Mouse (Mus musculus): ENCODE results near the gene Megf9. TPM values are rescaled to one million over a fixed set of nuclear protein-coding genes. Genes with fewer than 3 reads are reported as not detected.

Gene Megf9
- polyA plus RNA-seq, 1 experiment from 2014 or later = 35.5 TPM

GRCm38 (mm10) chr4:70465921-70466689, 68.7 kb downstream of the Megf9 start:
- no peak overlapping the region for H3K4me3 ChIP-seq
- H3K36me3 ChIP-seq = peaks cover 6% of the 10 kb centered on the region; the same call in 1 of the 2 replicates
- ATAC-seq (ENCODE audit: low FRiP score) = no peak
- H3K9ac ChIP-seq = no peak overlapping the region
- no peaks in the 10 kb centered on the region for H3K4me1 ChIP-seq
- 88% methylated on average over 1 of the region's 1 CpGs for WGBS
- no peak overlapping the region for H3K27ac ChIP-seq
- no peaks in the 10 kb centered on the region for H3K9me3 ChIP-seq (replicated peaks)
- H3K27me3 ChIP-seq = no peaks in the 10 kb centered on the region
- H3K4me2 ChIP-seq (replicated peaks) = no peak overlapping the region

GRCm38 (mm10) chr4:70463302-70463701, 71.5 kb downstream of the Megf9 start:
- no peak overlapping the region for H3K27ac ChIP-seq
- H3K4me3 ChIP-seq = no peak overlapping the region
- no peak for ATAC-seq (ENCODE audit: low FRiP score)
- H3K27me3 ChIP-seq = no peaks in the 10 kb centered on the region
- no peak overlapping the region for H3K9ac ChIP-seq
- WGBS = 81% methylated on average over 2 of the region's 2 CpGs
- no peaks in the 10 kb centered on the region for H3K4me1 ChIP-seq
- H3K36me3 ChIP-seq = peaks cover 6% of the 10 kb centered on the region; the same call in 1 of the 2 replicates
- H3K9me3 ChIP-seq (replicated peaks) = no peaks in the 10 kb centered on the region
- no peak overlapping the region for H3K4me2 ChIP-seq (replicated peaks)

GRCm38 (mm10) chr4:70461416-70461815, 73.4 kb downstream of the Megf9 start:
- no peak overlapping the region for H3K4me2 ChIP-seq (replicated peaks)
- H3K4me3 ChIP-seq = no peak overlapping the region
- H3K9ac ChIP-seq = no peak overlapping the region
- no peaks in the 10 kb centered on the region for H3K36me3 ChIP-seq
- H3K27me3 ChIP-seq = no peaks in the 10 kb centered on the region
- ATAC-seq (ENCODE audit: low FRiP score) = no peak
- no peaks in the 10 kb centered on the region for H3K4me1 ChIP-seq
- no peaks in the 10 kb centered on the region for H3K9me3 ChIP-seq (replicated peaks)
- H3K27ac ChIP-seq = no peak overlapping the region

GRCm38 (mm10) chr4:70452161-70452560, 82.6 kb downstream of the Megf9 start:
- H3K9ac ChIP-seq = no peak overlapping the region
- peaks cover 8% of the 10 kb centered on the region for H3K36me3 ChIP-seq
- H3K27me3 ChIP-seq = no peaks in the 10 kb centered on the region
- H3K27ac ChIP-seq = no peak overlapping the region
- no peak for ATAC-seq (ENCODE audit: low FRiP score)
- no peaks in the 10 kb centered on the region for H3K9me3 ChIP-seq (replicated peaks)
- WGBS = 83% methylated on average over 3 of the region's 3 CpGs
- no peak overlapping the region for H3K4me3 ChIP-seq
- no peak overlapping the region for H3K4me2 ChIP-seq (replicated peaks)
- no peaks in the 10 kb centered on the region for H3K4me1 ChIP-seq

- H3K4me1 ChIP-seq = no peaks in the 10 kb centered on the region
- 0% methylated on average over 2 of the region's 2 CpGs for WGBS
- no peak overlapping the region for H3K9ac ChIP-seq
- no peak overlapping the region for H3K4me3 ChIP-seq
- no peak overlapping the region for H3K4me2 ChIP-seq (replicated peaks)
- H3K36me3 ChIP-seq = peaks cover 8% of the 10 kb centered on the region
- H3K27ac ChIP-seq = no peak overlapping the region
- H3K9me3 ChIP-seq (replicated peaks) = no peaks in the 10 kb centered on the region
- H3K27me3 ChIP-seq = no peaks in the 10 kb centered on the region
- no peak for ATAC-seq (ENCODE audit: low FRiP score)
Measured at GRCm38 (mm10) chr4:70451750-70452149, 83.0 kb downstream of the Megf9 start.

- H3K27ac ChIP-seq = no peak overlapping the region
- H3K36me3 ChIP-seq = peaks cover under 1% of the 10 kb centered on the region; the same call in 1 of the 2 replicates
- no peaks in the 10 kb centered on the region for H3K4me1 ChIP-seq
- H3K9ac ChIP-seq = no peak overlapping the region
- ATAC-seq (ENCODE audit: low FRiP score) = no peak
- no peak overlapping the region for H3K4me2 ChIP-seq (replicated peaks)
- no peaks in the 10 kb centered on the region for H3K9me3 ChIP-seq (replicated peaks)
- WGBS = 89% methylated on average over 1 of the region's 1 CpGs
- H3K4me3 ChIP-seq = no peak overlapping the region
- no peaks in the 10 kb centered on the region for H3K27me3 ChIP-seq
Measured at GRCm38 (mm10) chr4:70449668-70450067, 85.1 kb downstream of the Megf9 start.

- H3K27me3 ChIP-seq = no peaks in the 10 kb centered on the region
- no peak overlapping the region for H3K27ac ChIP-seq
- no peak overlapping the region for H3K4me3 ChIP-seq
- H3K9me3 ChIP-seq (replicated peaks) = no peaks in the 10 kb centered on the region
- no peaks in the 10 kb centered on the region for H3K36me3 ChIP-seq
- no peak overlapping the region for H3K4me2 ChIP-seq (replicated peaks)
- WGBS = 82% methylated on average over 3 of the region's 3 CpGs
- ATAC-seq (ENCODE audit: low FRiP score) = no peak
- no peak overlapping the region for H3K9ac ChIP-seq
- H3K4me1 ChIP-seq = no peaks in the 10 kb centered on the region
Measured at GRCm38 (mm10) chr4:70446774-70447173, 88.0 kb downstream of the Megf9 start.

- Histone ChIP-seq H3K4me1 (no peaks in the 10 kb centered on the region), H3K9ac (no peak overlapping the region), H3K4me3 (no peak overlapping the region), H3K36me3 (no peaks in the 10 kb centered on the region), H3K4me2 (replicated peaks) (no peak overlapping the region), H3K27me3 (no peaks in the 10 kb centered on the region), H3K9me3 (replicated peaks) (no peaks in the 10 kb centered on the region), H3K27ac (no peak overlapping the region)
- 65% methylated on average over 2 of the region's 2 CpGs for WGBS
- no peak for ATAC-seq (ENCODE audit: low FRiP score)
Measured at GRCm38 (mm10) chr4:70420202-70420601, 114.6 kb downstream of the Megf9 start.

- Histone ChIP-seq H3K9me3 (replicated peaks) (no peaks in the 10 kb centered on the region), H3K36me3 (no peaks in the 10 kb centered on the region), H3K4me3 (no peak overlapping the region), H3K27me3 (no peaks in the 10 kb centered on the region), H3K4me2 (replicated peaks) (no peak overlapping the region), H3K9ac (no peak overlapping the region), H3K27ac (peak overlapping the region; percentile 19; the same call in 1 of the 2 replicates), H3K4me1 (peaks cover 17% of the 10 kb centered on the region)
- peak; percentile 4; the same call in 1 of the 2 replicates for ATAC-seq (ENCODE audit: low FRiP score)
- WGBS = 22% methylated on average over 2 of the region's 2 CpGs
Measured at GRCm38 (mm10) chr4:70412126-70412525, 122.7 kb downstream of the Megf9 start.

GRCm38 (mm10) chr4:70409994-70410721, 124.6 kb downstream of the Megf9 start, which contains the start of gene Cdk5rap2:
Gene Cdk5rap2, minus strand, starts transcription at chr4:70410443.
- Histone ChIP-seq H3K9ac (peak within 1 kb of the TSS; percentile 85), H3K27me3 (no peaks in the 10 kb centered on the region), H3K4me3 (peak within 1 kb of the TSS; percentile 81), H3K27ac (peak within 1 kb of the TSS; percentile 87), H3K4me2 (replicated peaks) (peak within 1 kb of the TSS; percentile 71), H3K4me1 (peaks cover 17% of the 10 kb centered on the region), H3K36me3 (no peaks in the 10 kb centered on the region), H3K9me3 (replicated peaks) (no peaks in the 10 kb centered on the region)
- ATAC-seq (ENCODE audit: low FRiP score) = peak; percentile 98
- WGBS = under 1% methylated on average over 55 of the region's 55 CpGs

GRCm38 (mm10) chr4:70409456-70409855, 125.3 kb downstream of the Megf9 start:
- peak overlapping the region; percentile 85 for H3K9ac ChIP-seq
- no peak for ATAC-seq (ENCODE audit: low FRiP score)
- WGBS = 17% methylated on average over 9 of the region's 9 CpGs
- peaks cover 17% of the 10 kb centered on the region for H3K4me1 ChIP-seq
- H3K9me3 ChIP-seq (replicated peaks) = no peaks in the 10 kb centered on the region
- H3K36me3 ChIP-seq = 0 out of 2 replicates have a peak, but pooled peaks cover 2% of the 10 kb centered on the region
- peak overlapping the region; percentile 71 for H3K4me2 ChIP-seq (replicated peaks)
- H3K4me3 ChIP-seq = peak overlapping the region; percentile 81
- H3K27ac ChIP-seq = no peak overlapping the region; the same call in 1 of the 2 replicates
- no peaks in the 10 kb centered on the region for H3K27me3 ChIP-seq

- WGBS = 71% methylated on average over 9 of the region's 9 CpGs
- Histone ChIP-seq H3K36me3 (peaks cover 13% of the 10 kb centered on the region), H3K27ac (peak overlapping the region; percentile 8; the same call in 1 of the 2 replicates)
Measured at GRCm38 (mm10) chr4:70402109-70402819, 132.5 kb downstream of the Megf9 start.

More at GRCm38 (mm10) chr4:70402109-70402819, 132.5 kb downstream of the Megf9 start:
- H3K4me3 ChIP-seq = no peak overlapping the region
- no peaks in the 10 kb centered on the region for H3K27me3 ChIP-seq
- no peak overlapping the region for H3K4me2 ChIP-seq (replicated peaks)
- H3K4me1 ChIP-seq = no peaks in the 10 kb centered on the region
- H3K9me3 ChIP-seq (replicated peaks) = no peaks in the 10 kb centered on the region
- ATAC-seq (ENCODE audit: low FRiP score) = peak; percentile 67
- H3K9ac ChIP-seq = no peak overlapping the region
